Mouse (Mus musculus) spleen, adult 2 months (tissue): ENCODE results near the gene Wnt1.

Experiments
- CTCF ChIP-seq: fragments of 200-500 bp; IDR thresholded peaks from 2 replicates; pipeline ENCODE4 v1.5.1; 2011; ENCODE audit warnings: mild to moderate bottlenecking, inconsistent platforms; ENCODE audit not compliant: insufficient read depth, insufficient read length, insufficient replicate concordance; ENCODE audit errors: extremely low read depth
- POLR2A ChIP-seq: fragments of 200-500 bp; IDR thresholded peaks from 2 replicates; pipeline ENCODE4 v1.6.1; 2011; ENCODE audit warnings: low read depth, low read length, inconsistent platforms

DNA sequence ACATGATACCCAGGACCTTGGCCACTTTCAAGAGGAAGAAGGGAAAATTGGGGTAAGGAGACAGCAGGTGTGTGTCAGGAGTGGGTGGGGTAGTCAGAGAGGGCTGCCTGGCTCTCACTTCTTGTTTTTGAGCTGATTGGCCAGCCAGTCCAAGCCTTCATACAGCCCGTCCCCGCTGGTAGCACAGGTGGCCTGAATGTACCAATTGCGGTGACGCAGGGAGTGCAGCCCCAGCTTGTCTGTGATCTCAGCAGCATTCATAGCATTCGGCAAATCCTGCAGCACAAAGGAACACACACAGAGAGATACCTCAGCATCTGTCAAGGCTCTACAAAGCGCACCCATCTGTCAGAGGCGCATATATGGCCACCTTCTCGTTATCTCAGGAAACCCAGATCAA lies 49.4 kb upstream of the Wnt1 start:
- no peak for TF ChIP-seq CTCF
- TF ChIP-seq POLR2A = no peak
